Mouse (Mus musculus): ENCODE measurements around the gene Gm17655. TPM values are rescaled to one million over a fixed set of nuclear protein-coding genes. Genes with fewer than 3 reads are reported as not detected.
A peak's percentile ranks its signal among the peaks of the same experiment; 100 is the strongest.
"Not testable (repeated sequence)": the region's sequence is repeated elsewhere in the genome, so short reads cannot be mapped to it uniquely, and the experiment has no call there.

The Gm17655 gene
- total RNA-seq, 2 experiments from 2014 or later: 11.4 to 15.8 TPM

GRCm38 (mm10) chr5:110091546-110091945, 19.2 kb upstream of the Gm17655 start:
- DNase-seq (ENCODE audit: low spot score in 2 of 2): no peak

- no peak for DNase-seq (ENCODE audit: low spot score in 2 of 2)
Measured at GRCm38 (mm10) chr5:110086161-110086866, 14.0 kb upstream of the Gm17655 start.

GRCm38 (mm10) chr5:110082961-110083360, 10.6 kb upstream of the Gm17655 start:
- no peak for DNase-seq (ENCODE audit: low spot score in 2 of 2)

GRCm38 (mm10) chr5:110057637-110058408, 14.5 kb downstream of the Gm17655 start:
- peak; percentile 33 to 68 for DNase-seq (ENCODE audit: low spot score in 2 of 2)

- DNase-seq (ENCODE audit: low spot score in 2 of 2): not testable (repeated sequence)
Measured at GRCm38 (mm10) chr5:110023694-110024427, 48.5 kb downstream of the Gm17655 start.

- DNase-seq (ENCODE audit: low spot score in 2 of 2): no peak
Measured at GRCm38 (mm10) chr5:110023273-110023672, 49.0 kb downstream of the Gm17655 start.

GRCm38 (mm10) chr5:110015775-110016174, 56.5 kb downstream of the Gm17655 start:
- not testable (repeated sequence) for DNase-seq (ENCODE audit: low spot score in 2 of 2)

Other genes starting within 250 kb of the Gm17655 start
- 10 to 100 TPM; 14.1 to 14.4 TPM for gene Gm15446, start 149.1 kb downstream of the Gm17655 start, total RNA-seq (2021)
- 10 to 100 TPM; 33.3 to 33.5 TPM for gene Zfp932, start 76.0 kb downstream of the Gm17655 start, total RNA-seq (2021)
- under 1 TPM; 0.65 to 0.87 TPM for gene Gm35315, start 21.9 kb upstream of the Gm17655 start, total RNA-seq (2021)
- gene Plcxd1, start 27.5 kb upstream of the Gm17655 start, total RNA-seq (2021): under 1 TPM; 0.20 to 0.25 TPM
- gene Gtpbp6, start 35.7 kb upstream of the Gm17655 start, total RNA-seq (2021): 10 to 100 TPM; 58.3 to 59.9 TPM
- 1 to 10 TPM; 7.6 to 8.2 TPM for gene Zfp605, start 37.6 kb upstream of the Gm17655 start, total RNA-seq (2021)
- 10 to 100 TPM; 48.3 to 54.5 TPM for gene Chfr, start 63.3 kb upstream of the Gm17655 start, total RNA-seq (2021)
- gene Golga3, start 104.2 kb upstream of the Gm17655 start, total RNA-seq (2021): 10 to 100 TPM; 39.9 to 43.6 TPM
- 10 to 100 TPM; 47.2 to 48.3 TPM for gene Ankle2, start 158.5 kb upstream of the Gm17655 start, total RNA-seq (2021)
- 10 to 100 TPM; 48.1 to 49.0 TPM for gene Pgam5, start 197.4 kb upstream of the Gm17655 start, total RNA-seq (2021)
- gene Pxmp2, start 213.7 kb upstream of the Gm17655 start, total RNA-seq (2021): 10 to 100 TPM; 12.9 to 16.3 TPM
- 10 to 100 TPM; 18.1 to 22.2 TPM for gene Pole, start 213.8 kb upstream of the Gm17655 start, total RNA-seq (2021)